Mouse (Mus musculus): ENCODE data around the gene Cntnap5a. TPM values are rescaled to one million over a fixed set of nuclear protein-coding genes. Genes with fewer than 3 reads are reported as not detected.

Gene Cntnap5a
- polyA plus RNA-seq, 1 experiment from 2014 or later, result 0.01 TPM

DNA sequence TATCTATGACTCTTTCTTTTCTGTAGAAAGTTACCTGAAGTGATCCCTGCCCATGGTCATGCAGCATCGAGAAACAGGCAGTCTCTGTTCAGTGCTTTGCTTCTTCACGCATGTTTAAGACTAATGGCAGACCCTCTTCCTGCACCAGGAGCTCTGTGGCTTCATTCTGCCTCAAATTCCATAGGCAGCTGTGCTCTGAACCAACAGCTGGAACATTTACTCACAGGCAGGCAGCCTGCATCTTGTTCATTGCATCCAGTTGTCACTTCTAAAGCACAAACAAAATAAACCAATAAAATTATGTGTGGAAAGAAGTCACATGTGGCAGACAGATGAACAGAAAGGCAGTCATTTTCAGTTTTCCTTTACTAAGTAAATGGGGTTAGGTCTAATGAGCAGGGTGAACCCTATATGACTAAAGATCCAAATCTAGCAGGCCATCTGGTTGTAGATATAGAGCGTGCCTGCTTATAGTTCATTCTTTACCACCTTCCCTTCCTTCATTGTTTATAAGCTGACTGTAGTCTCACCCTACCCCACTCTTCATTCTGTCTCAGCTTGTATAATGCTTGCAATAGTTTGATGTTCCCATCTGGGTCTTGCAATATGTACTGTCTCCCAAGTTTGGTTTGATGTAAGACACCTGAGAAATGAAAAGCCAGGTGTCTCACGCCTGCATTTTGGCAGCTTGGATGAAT lies 893.6 kb downstream of the Cntnap5a start:
- Histone ChIP-seq H3K4me3 (ENCODE audit: low read depth, low read length) (no peak overlapping the region), H3K9me3 (replicated peaks; ENCODE audit: control insufficient read depth, low read length) (no peaks in the 10 kb centered on the region), H3K27me3 (ENCODE audit: control insufficient read depth, insufficient read depth, low read length) (no peaks in the 10 kb centered on the region), H3K4me1 (ENCODE audit: control insufficient read depth, insufficient read depth, low read length) (no peaks in the 10 kb centered on the region), H3K4me2 (ENCODE audit: low read depth, low read length) (no peak overlapping the region), H3K36me3 (replicated peaks; ENCODE audit: control insufficient read depth, insufficient read depth, low read depth, low read length) (no peaks in the 10 kb centered on the region), H3K9ac (replicated peaks; ENCODE audit: low read length) (no peak overlapping the region), H3K27ac (replicated peaks; ENCODE audit: low read depth, low read length) (no peak overlapping the region)
- WGBS, result 71% methylated on average over 4 of the region's 4 CpGs
- no peak for DNase-seq (ENCODE audit: low spot score)
- ATAC-seq (replicated peaks; ENCODE audit: insufficient number of reproducible peaks, low FRiP score, low TSS enrichment, low read depth), result no peak

DNA sequence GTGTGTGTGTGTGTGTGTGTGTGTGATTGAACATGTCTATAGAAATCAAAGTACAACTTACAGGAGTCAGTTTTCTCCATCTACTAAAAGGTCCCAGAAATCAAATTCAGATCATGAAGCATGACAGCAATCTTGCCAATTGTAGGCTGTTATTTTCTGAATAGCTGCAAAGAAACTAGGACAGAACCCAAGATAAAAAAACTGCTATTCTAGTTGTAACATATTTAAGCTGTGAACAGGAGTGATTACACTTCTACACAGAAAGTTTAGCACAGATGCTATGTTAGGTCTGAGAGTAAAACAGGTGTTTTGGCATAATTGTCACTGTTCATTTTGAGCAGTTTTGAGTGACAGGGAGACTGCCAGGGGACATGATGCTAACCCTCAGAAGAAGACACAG lies 931.7 kb downstream of the Cntnap5a start:
- Histone ChIP-seq H3K4me3 (ENCODE audit: low read depth, low read length) (no peak overlapping the region), H3K27ac (replicated peaks; ENCODE audit: low read depth, low read length) (no peak overlapping the region), H3K36me3 (replicated peaks; ENCODE audit: control insufficient read depth, insufficient read depth, low read depth, low read length) (no peaks in the 10 kb centered on the region), H3K4me1 (ENCODE audit: control insufficient read depth, insufficient read depth, low read length) (no peaks in the 10 kb centered on the region), H3K27me3 (ENCODE audit: control insufficient read depth, insufficient read depth, low read length) (no peaks in the 10 kb centered on the region), H3K4me2 (ENCODE audit: low read depth, low read length) (no peak overlapping the region), H3K9me3 (replicated peaks; ENCODE audit: control insufficient read depth, low read length) (no peaks in the 10 kb centered on the region), H3K9ac (replicated peaks; ENCODE audit: low read length) (no peak overlapping the region)
- no peak for ATAC-seq (replicated peaks; ENCODE audit: insufficient number of reproducible peaks, low FRiP score, low TSS enrichment, low read depth)
- no peak for DNase-seq (ENCODE audit: low spot score)

Small RNA genes within 50 kb of the gene (microRNA-seq; reads per million reads assigned to microRNA genes)
- gene Gm23393 (ENCODE audit: borderline number of aligned reads), result not detected
